Mouse (Mus musculus) CH12.LX (cell line): ENCODE measurements around the gene Rag2. TPM values are rescaled to one million over a fixed set of nuclear protein-coding genes. Genes with fewer than 3 reads are reported as not detected.

ENCODE experiments used
- DNase-seq: peaks from one replicate; pipeline ENCODE4 v3.0.0-alpha.2; 2013; ENCODE audit errors: extremely low read depth
- H3K27ac ChIP-seq: 2 replicates; pipeline ENCODE4 v1.5.1; 2012; ENCODE audit warnings: low read depth, mild to moderate bottlenecking, control low read depth, moderate library complexity; ENCODE audit not compliant: insufficient read depth
- H3K27me3 ChIP-seq: replicated peaks from 2 replicates; pipeline ENCODE3; 2012; ENCODE audit warnings: inconsistent platforms
- H3K36me3 ChIP-seq, 2 experiments: replicated peaks in 1 of 2; 2 replicates each; pipeline versions ENCODE3 to v1.6.1; 2012; ENCODE audit warnings: inconsistent platforms in 1 of 2, low read length in 1 of 2, mild to moderate bottlenecking in 1 of 2, mixed read lengths in 1 of 2, moderate library complexity in 1 of 2; ENCODE audit not compliant: control insufficient read depth in 1 of 2, insufficient read depth in 1 of 2
- H3K4me1 ChIP-seq, 2 experiments: 2 replicates each; pipeline ENCODE4 v1.6.1; 2012; ENCODE audit warnings: inconsistent platforms in 1 of 2, moderate library complexity in 1 of 2; ENCODE audit not compliant: insufficient read depth in 2 of 2, control insufficient read depth in 1 of 2
- H3K4me2 ChIP-seq: 2 replicates; pipeline ENCODE4 v1.6.1; 2012; ENCODE audit warnings: low read depth, mild to moderate bottlenecking, control low read depth; ENCODE audit not compliant: poor library complexity, insufficient read depth, severe bottlenecking
- H3K4me3 ChIP-seq, 3 experiments: fragments of 150-350 bp in 1 of 3; sonication (generic) in 1 of 3; replicated peaks in 1 of 3; 2 replicates each; pipeline versions ENCODE3 to v1.5.1; 2011 to 2012; ENCODE audit warnings: low read depth in 2 of 3, low read length in 2 of 3, mild to moderate bottlenecking in 2 of 3, moderate library complexity in 2 of 3, control low read depth in 1 of 3, improper control_type of control experiment in 1 of 3, inconsistent platforms in 1 of 3, mixed read lengths in 1 of 3; ENCODE audit not compliant: poor library complexity in 1 of 3
- H3K79me2 ChIP-seq: replicated peaks from 2 replicates; pipeline ENCODE4 v1.6.1; 2012; ENCODE audit warnings: mild to moderate bottlenecking, moderate library complexity; ENCODE audit not compliant: control insufficient read depth, poor library complexity, insufficient read depth, severe bottlenecking; ENCODE audit errors: extremely low read depth
- H3K9ac ChIP-seq: 2 replicates; pipeline ENCODE4 v1.6.1; 2012; ENCODE audit warnings: low read depth, mild to moderate bottlenecking, control low read depth, moderate library complexity; ENCODE audit not compliant: insufficient read depth
- H3K9me3 ChIP-seq: replicated peaks from 2 replicates; pipeline ENCODE3; 2012; ENCODE audit warnings: low read length, inconsistent platforms, mixed read lengths
- BHLHE40 ChIP-seq: IDR thresholded peaks from 2 replicates; pipeline ENCODE4 v1.6.1; 2011; ENCODE audit warnings: mild to moderate bottlenecking, low read depth, low read length, improper control_type of control experiment
- CHD1 ChIP-seq: IDR thresholded peaks from 2 replicates; pipeline ENCODE4 v1.6.1; 2012; ENCODE audit warnings: low read depth, low read length, improper control_type of control experiment, inconsistent platforms
- CHD2 ChIP-seq: IDR thresholded peaks from 2 replicates; pipeline ENCODE4 v1.6.1; 2011; ENCODE audit warnings: low read length, improper control_type of control experiment
- CTCF ChIP-seq, 2 experiments: IDR thresholded peaks in 1 of 2; conservative IDR thresholded peaks in 1 of 2; 2 replicates each; pipeline ENCODE4 v1.5.1; 2011 to 2012; ENCODE audit warnings: low read depth in 2 of 2, low read length in 2 of 2, improper control_type of control experiment in 1 of 2, inconsistent platforms in 1 of 2, mild to moderate bottlenecking in 1 of 2, moderate library complexity in 1 of 2
- E2F4 ChIP-seq: IDR thresholded peaks from 2 replicates; pipeline ENCODE4 v1.6.1; 2011; ENCODE audit warnings: low read depth, low read length, improper control_type of control experiment; ENCODE audit not compliant: insufficient replicate concordance
- ELF1 ChIP-seq: IDR thresholded peaks from 2 replicates; pipeline ENCODE4 v1.6.1; 2014; ENCODE audit warnings: low read depth, mild to moderate bottlenecking, inconsistent platforms, low read length, improper control_type of control experiment
- ETS1 ChIP-seq: conservative IDR thresholded peaks from 2 replicates; pipeline ENCODE4 v1.6.1; 2012; ENCODE audit warnings: low read depth, mild to moderate bottlenecking, inconsistent platforms, low read length, improper control_type of control experiment, moderate library complexity
- GABPA ChIP-seq: IDR thresholded peaks from 2 replicates; pipeline ENCODE4 v1.6.1; 2012; ENCODE audit warnings: low read depth, low read length, improper control_type of control experiment, inconsistent platforms; ENCODE audit not compliant: insufficient replicate concordance
- HCFC1 ChIP-seq: IDR thresholded peaks from 2 replicates; pipeline ENCODE4 v1.6.1; 2012; ENCODE audit warnings: low read depth, mild to moderate bottlenecking, inconsistent platforms, low read length, improper control_type of control experiment
- IRF4 ChIP-seq: IDR thresholded peaks from 2 replicates; pipeline ENCODE4 v1.6.1; 2014; ENCODE audit warnings: low read depth, mild to moderate bottlenecking, inconsistent platforms, low read length, improper control_type of control experiment
- JUN ChIP-seq: IDR thresholded peaks from 2 replicates; pipeline ENCODE4 v1.6.1; 2011; ENCODE audit warnings: low read depth, mild to moderate bottlenecking, low read length, improper control_type of control experiment, moderate library complexity; ENCODE audit not compliant: insufficient read depth
- KAT2A ChIP-seq: IDR thresholded peaks from 2 replicates; pipeline ENCODE4 v1.6.1; 2012; ENCODE audit warnings: low read length, improper control_type of control experiment, inconsistent platforms; ENCODE audit not compliant: insufficient replicate concordance
- MAFK ChIP-seq: IDR thresholded peaks from 2 replicates; pipeline ENCODE4 v1.6.1; 2011; ENCODE audit warnings: low read length, improper control_type of control experiment; ENCODE audit not compliant: insufficient replicate concordance
- MAX ChIP-seq: IDR thresholded peaks from 2 replicates; pipeline ENCODE4 v1.6.1; 2011; ENCODE audit warnings: low read length, improper control_type of control experiment
- MAZ ChIP-seq: IDR thresholded peaks from 2 replicates; pipeline ENCODE4 v1.6.1; 2012; ENCODE audit warnings: low read depth, mild to moderate bottlenecking, inconsistent platforms, low read length, improper control_type of control experiment, moderate library complexity
- MEF2A ChIP-seq: IDR thresholded peaks from 2 replicates; pipeline ENCODE4 v1.6.1; 2014; ENCODE audit warnings: low read depth, mild to moderate bottlenecking, inconsistent platforms, low read length, improper control_type of control experiment, borderline replicate concordance
- NELFE ChIP-seq: IDR thresholded peaks from 2 replicates; pipeline ENCODE4 v1.6.1; 2011; ENCODE audit warnings: low read depth, low read length, improper control_type of control experiment
- NRF1 ChIP-seq: IDR thresholded peaks from 2 replicates; pipeline ENCODE4 v1.6.1; 2014; ENCODE audit warnings: low read depth, mild to moderate bottlenecking, inconsistent platforms, low read length, improper control_type of control experiment, moderate library complexity
- POLR2A ChIP-seq: IDR thresholded peaks from 2 replicates; pipeline ENCODE4 v1.6.1; 2011; ENCODE audit warnings: low read depth, mild to moderate bottlenecking, improper control_type of control experiment, low read length
- POLR2AphosphoS2 ChIP-seq: IDR thresholded peaks from 2 replicates; pipeline ENCODE4 v1.6.1; 2011; ENCODE audit warnings: low read depth, low read length, improper control_type of control experiment
- RAD21 ChIP-seq: IDR thresholded peaks from 2 replicates; pipeline ENCODE4 v1.6.1; 2011; ENCODE audit warnings: low read depth, mild to moderate bottlenecking, low read length, improper control_type of control experiment, moderate library complexity
- RCOR1 ChIP-seq: conservative IDR thresholded peaks from 2 replicates; pipeline ENCODE4 v1.6.1; 2012; ENCODE audit warnings: low read depth, mild to moderate bottlenecking, inconsistent platforms, low read length, improper control_type of control experiment
- SIN3A ChIP-seq: IDR thresholded peaks from 2 replicates; pipeline ENCODE4 v1.6.1; 2012; ENCODE audit warnings: low read length, improper control_type of control experiment, inconsistent platforms
- SMC3 ChIP-seq: IDR thresholded peaks from 2 replicates; pipeline ENCODE4 v1.6.1; 2011; ENCODE audit warnings: low read depth, low read length, improper control_type of control experiment
- TBP ChIP-seq: conservative IDR thresholded peaks from 2 replicates; pipeline ENCODE4 v1.6.1; 2011; ENCODE audit warnings: low read depth, low read length, improper control_type of control experiment
- TCF12 ChIP-seq: IDR thresholded peaks from 2 replicates; pipeline ENCODE4 v1.6.1; 2014; ENCODE audit warnings: low read depth, mild to moderate bottlenecking, inconsistent platforms, low read length, improper control_type of control experiment
- UBTF ChIP-seq: IDR thresholded peaks from 2 replicates; pipeline ENCODE4 v1.6.1; 2012; ENCODE audit warnings: low read depth, mild to moderate bottlenecking, inconsistent platforms, low read length, improper control_type of control experiment, moderate library complexity
- USF1 ChIP-seq: IDR thresholded peaks from 2 replicates; pipeline ENCODE4 v1.6.1; 2014; ENCODE audit warnings: low read depth, mild to moderate bottlenecking, inconsistent platforms, low read length, improper control_type of control experiment
- USF2 ChIP-seq: conservative IDR thresholded peaks from 2 replicates; pipeline ENCODE4 v1.6.1; 2011; ENCODE audit warnings: low read depth, low read length, improper control_type of control experiment
- ZC3H11A ChIP-seq: IDR thresholded peaks from 2 replicates; pipeline ENCODE4 v1.6.1; 2012; ENCODE audit warnings: low read depth, mild to moderate bottlenecking, inconsistent platforms, low read length, improper control_type of control experiment
- ZKSCAN1 ChIP-seq: IDR thresholded peaks from 2 replicates; pipeline ENCODE4 v1.6.1; 2012; ENCODE audit warnings: low read depth, inconsistent platforms, low read length, improper control_type of control experiment, borderline replicate concordance
- dilution Hi-C: fragments of 300-500 bp; cut with MboI; formaldehyde crosslinking; loops from 2 replicates; pipeline ENCODE4 v1.14.3; 2020; ENCODE audit warnings: low sequenced_read_pairs; ENCODE audit not compliant: extremely low pct_unique_long_range_greater_than_20kb, extremely low pct_ligation_motif_present
- in situ Hi-C: fragments of 300-500 bp; cut with MboI; formaldehyde crosslinking; loops from 3 replicates; pipeline ENCODE4 v1.14.3; 2019; ENCODE audit warnings: low sequenced_read_pairs, low pct_ligation_motif_present, low pct_unique_long_range_greater_than_20kb, mixed read lengths
- polyA plus RNA-seq: library from polyadenylated mRNA; unstranded; fragments of >175 nt; gene quantifications from 2 replicates; pipeline ENCODE4 v1.2.1, GENCODE M21; 2012; ENCODE audit warnings: low read depth; ENCODE audit not compliant: insufficient read length
- total RNA-seq, 2 experiments: library from RNA; depleted of rRNA; stranded (reverse); fragments of 300-350 nt in 1 of 2; fragments of >200 nt in 1 of 2; gene quantifications; 2 replicates each; pipeline ENCODE4 v1.2.3; 2012 to 2014

The Rag2 gene
- total and polyA plus RNA-seq, 3 experiments: not detected

GRCm38 (mm10) chr2:101660536-101660935, 36.0 kb downstream of the Rag2 start:
- no peaks in the 10 kb centered on the region for H3K79me2 ChIP-seq
- H3K27me3 ChIP-seq: peaks cover 21% of the 10 kb centered on the region
- TF ChIP-seq POLR2A (no peak), E2F4 (no peak), SIN3A (no peak), CHD1 (no peak), BHLHE40 (no peak), CTCF (conservative IDR thresholded peaks at IDR 0.05 in 1 of 2, IDR thresholded peaks at IDR 0.05 in 1 of 2; ENCODE audit: low read depth in 2 of 2, low read length in 2 of 2) (no peak), UBTF (no peak), MAFK (no peak), TCF12 (no peak), USF1 (no peak), NELFE (no peak), MAZ (no peak), HCFC1 (no peak), JUN (no peak), RCOR1 (no peak)
- H3K27ac ChIP-seq: no peak overlapping the region
- no peak overlapping the region for H3K9ac ChIP-seq
- in situ Hi-C loops (no loop called here), dilution Hi-C loops (no loop called here)
- no peaks in the 10 kb centered on the region for H3K9me3 ChIP-seq
- H3K36me3 ChIP-seq: no peaks in the 10 kb centered on the region
- H3K4me2 ChIP-seq: no peak overlapping the region
- DNase-seq: no peak
- no peaks in the 10 kb centered on the region for H3K4me1 ChIP-seq
- no peak overlapping the region for H3K4me3 ChIP-seq

DNA sequence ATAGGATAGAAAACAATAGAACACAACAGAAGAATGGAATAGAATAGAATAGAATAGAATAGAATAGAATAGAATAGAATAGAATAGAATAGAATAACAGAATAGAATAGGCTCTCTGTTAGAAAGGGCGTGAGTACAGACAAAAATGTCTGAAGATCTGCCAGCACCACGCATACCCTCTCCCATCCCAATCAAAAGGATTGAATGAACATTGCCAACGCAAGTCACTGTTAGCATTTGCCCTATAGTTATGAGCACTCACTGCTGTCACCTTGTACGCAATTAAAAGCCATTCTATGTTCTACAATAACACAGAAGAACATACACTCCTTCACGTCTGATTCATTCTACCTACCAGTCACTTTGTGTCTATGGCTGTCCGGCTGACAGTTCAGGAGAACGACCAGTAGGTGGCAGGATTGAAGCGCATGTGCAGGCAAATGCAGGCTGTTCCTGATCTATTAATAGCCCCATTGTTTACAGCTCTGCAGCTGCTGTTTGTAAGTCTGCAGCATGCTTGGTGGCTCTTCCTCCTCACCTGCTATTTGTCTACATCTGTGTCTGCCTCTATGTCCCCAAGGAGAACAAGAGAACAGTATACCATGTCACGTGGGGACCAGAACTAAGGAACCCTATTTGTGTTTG, 40.7 kb downstream of the Rag2 start:
- no peak overlapping the region for H3K9ac ChIP-seq
- H3K27ac ChIP-seq: no peak overlapping the region
- H3K9me3 ChIP-seq: no peaks in the 10 kb centered on the region
- DNase-seq: peak; percentile 58
- in situ Hi-C loops (no loop called here), dilution Hi-C loops (no loop called here)
- TF ChIP-seq ZKSCAN1 (no peak), E2F4 (no peak), MEF2A (peak; percentile 97), NRF1 (peak; percentile 60; the same call in 1 of the 2 replicates), MAX (no peak; the same call in 1 of the 2 replicates), SMC3 (peak; percentile 55), USF2 (no peak), USF1 (no peak), POLR2AphosphoS2 (no peak), TBP (no peak), RAD21 (peak; percentile 81), MAFK (no peak), CHD2 (no peak), IRF4 (no peak), SIN3A (no peak), BHLHE40 (peak; percentile 66), JUN (no peak), HCFC1 (no peak), POLR2A (no peak), MAZ (no peak), TCF12 (0 out of 2 replicates have a peak, but pooled peaks have one; percentile 21), ETS1 (no peak), KAT2A (no peak), ZC3H11A (no peak), ELF1 (no peak), CTCF (conservative IDR thresholded peaks at IDR 0.05 in 1 of 2, IDR thresholded peaks at IDR 0.05 in 1 of 2; ENCODE audit: low read depth in 2 of 2, low read length in 2 of 2) (peak; percentile 82 to 93), GABPA (no peak)
- no peak overlapping the region for H3K4me2 ChIP-seq
- peaks cover 14% of the 10 kb centered on the region for H3K27me3 ChIP-seq
- no peaks in the 10 kb centered on the region for H3K36me3 ChIP-seq
- no peak overlapping the region for H3K4me3 ChIP-seq
- H3K79me2 ChIP-seq: no peaks in the 10 kb centered on the region
- no peaks in the 10 kb centered on the region for H3K4me1 ChIP-seq
